Mouse (Mus musculus) CD8-positive naive resting alpha-beta T cell, adult 2 months (primary cell): ENCODE results near the gene Gtf2ird2.
A peak's percentile ranks its signal among the peaks of the same experiment; 100 is the strongest.

Source experiments
- DNase-seq, 2 experiments: peaks; one replicate each; pipeline ENCODE4 v3.0.0; 2022; ENCODE audit warnings: low read depth in 2 of 2, low spot score in 2 of 2

The Gtf2ird2 gene

DNA sequence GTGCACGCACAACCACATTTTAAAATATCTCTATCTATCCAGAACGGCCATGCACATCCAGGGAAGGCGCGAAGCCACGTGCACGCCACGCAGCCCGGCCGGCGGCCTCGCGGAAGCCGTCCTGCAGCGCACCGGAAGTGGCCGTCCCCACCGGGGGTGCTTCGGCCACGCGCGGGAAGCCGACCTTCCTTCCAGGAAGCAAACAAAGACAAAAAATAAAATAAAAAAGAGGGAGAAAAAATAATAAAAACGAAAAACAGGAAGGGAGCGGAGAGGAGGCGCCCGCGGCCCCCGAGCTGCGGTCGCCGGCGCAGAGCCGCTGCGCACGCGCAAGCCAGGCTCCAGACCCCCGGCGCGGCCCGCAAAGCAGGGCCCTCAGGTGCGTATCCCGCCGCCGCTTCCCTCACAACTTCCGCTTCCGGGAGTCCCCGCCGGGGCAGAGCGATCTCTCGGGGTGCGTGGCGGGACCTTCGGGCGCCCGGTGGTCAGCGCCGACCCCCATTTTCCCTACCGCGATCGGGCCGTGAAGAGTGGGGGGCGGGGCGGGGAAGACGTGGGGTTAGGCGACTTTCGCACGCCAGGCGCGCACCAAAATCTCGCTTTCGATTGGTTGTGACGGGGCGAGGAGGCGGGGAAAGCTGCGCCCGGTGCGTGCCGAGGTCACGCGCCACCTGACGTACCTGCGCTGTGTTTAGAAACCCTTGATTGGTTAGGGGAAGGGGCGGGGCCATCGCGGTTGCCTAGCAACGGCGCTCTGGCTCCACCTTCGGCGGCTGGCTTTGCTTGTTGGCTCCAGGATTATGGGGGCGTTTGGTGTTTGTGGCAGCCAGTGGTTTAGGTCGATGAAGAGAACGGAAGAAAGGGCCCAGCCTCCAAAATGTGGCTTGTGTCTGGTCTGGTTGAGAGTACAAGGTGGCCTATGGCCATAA is at the start of gene Gtf2ird2:
Gtf2ird2 (plus strand) TSS at position 140 of the 929 bp plus-strand sequence.
- DNase-seq = peak; percentile 99 to 100

DNA sequence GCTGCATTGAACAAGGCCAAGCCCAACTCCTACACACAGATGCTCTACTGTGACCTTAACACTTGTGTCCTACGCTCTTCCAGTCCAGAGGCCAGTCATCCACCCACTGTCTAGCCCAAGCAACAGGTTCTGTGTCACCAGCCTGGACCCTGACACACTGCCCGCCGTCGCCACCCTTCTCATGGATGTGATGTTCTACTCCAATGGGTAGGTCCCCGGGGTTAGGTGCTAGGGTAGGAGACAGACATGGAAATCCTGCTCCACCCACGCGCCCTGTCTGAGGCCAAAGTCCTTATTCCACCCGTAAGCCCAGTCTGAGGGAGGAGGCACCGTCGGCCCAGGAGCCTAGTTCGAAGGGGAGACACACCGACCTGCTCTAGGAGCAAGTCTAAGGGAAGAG is 47.8 kb upstream of the Gtf2ird2 start:
- no peak for DNase-seq

DNA sequence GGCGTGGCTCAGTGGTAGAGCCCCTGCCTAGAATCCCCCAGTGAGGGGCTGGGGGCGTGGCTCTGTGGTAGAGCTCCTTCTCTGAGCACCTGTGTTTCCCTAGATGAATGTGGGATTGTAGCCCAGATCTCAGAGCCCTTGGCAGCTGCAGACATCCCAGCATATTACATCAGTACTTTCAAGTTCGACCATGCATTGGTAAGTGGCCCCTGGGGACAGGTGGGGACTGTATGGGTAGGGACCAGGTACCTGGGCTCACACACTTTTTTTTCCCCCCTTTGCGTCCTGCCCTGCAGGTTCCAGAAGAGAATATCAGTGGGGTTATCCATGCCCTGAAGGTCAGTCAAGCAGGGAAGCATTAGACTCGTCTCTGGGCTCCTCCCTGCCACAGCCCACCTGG is 45.9 kb upstream of the Gtf2ird2 start:
- no peak for DNase-seq

DNA sequence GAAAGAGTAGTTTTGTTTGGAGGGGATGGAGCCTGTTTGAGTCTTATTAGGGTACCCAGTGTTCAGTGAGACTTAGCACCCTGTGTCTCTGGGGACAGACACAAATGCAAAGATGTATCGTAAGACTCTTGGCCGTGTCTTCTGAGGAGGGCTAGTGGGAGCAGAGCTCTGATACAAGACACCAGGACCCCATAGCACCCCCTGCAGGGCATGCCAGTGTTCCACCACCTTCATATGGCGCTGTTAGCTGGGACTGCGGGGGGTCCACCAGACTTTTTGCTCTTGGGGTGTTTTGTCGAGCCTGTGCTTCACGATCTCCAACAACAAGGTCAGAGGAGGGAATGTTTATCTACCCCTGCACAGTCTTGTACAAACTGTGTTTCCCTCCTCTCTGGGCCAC is 44.4 kb upstream of the Gtf2ird2 start:
- no peak for DNase-seq

DNA sequence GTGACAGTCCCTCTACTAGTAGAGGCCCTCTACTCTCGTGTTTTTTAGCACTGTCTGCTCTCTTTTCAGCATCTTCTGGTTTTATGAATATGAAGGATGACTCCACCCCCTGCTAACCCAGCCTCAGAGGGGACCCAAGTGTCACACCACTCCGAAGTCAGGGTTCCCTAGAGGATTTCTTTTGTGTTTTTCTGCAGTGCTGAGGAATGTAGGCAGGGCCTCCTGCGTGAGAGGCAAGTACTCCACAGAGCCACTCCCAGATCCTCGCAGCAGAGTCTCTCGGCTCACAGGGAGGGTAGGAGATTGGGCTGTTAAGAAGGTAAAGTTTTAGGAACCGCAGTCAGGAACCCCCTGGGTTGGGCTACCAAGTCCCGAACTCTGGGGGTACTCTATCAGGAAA is 42.6 kb upstream of the Gtf2ird2 start:
- DNase-seq = no peak

DNA sequence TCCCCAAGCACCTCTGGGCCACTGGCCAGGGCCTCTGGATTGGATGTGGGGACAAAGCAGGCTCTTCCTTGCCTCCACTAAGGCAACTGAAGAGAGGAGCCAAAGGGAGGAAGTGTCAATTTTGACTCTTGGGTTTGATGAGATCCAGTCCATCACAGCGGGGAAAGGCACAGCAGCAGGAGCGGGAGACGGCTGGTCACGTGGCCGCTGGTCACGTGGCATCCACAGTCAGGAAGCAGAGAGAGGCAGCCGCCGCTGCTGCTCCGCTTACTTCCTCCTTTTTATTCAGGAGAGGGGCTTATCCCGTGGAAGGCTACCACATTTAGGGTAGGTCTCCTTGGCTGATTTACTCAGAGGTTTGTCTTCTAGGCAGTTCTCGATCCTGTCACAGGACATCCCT is 41.4 kb upstream of the Gtf2ird2 start:
- DNase-seq = no peak

DNA sequence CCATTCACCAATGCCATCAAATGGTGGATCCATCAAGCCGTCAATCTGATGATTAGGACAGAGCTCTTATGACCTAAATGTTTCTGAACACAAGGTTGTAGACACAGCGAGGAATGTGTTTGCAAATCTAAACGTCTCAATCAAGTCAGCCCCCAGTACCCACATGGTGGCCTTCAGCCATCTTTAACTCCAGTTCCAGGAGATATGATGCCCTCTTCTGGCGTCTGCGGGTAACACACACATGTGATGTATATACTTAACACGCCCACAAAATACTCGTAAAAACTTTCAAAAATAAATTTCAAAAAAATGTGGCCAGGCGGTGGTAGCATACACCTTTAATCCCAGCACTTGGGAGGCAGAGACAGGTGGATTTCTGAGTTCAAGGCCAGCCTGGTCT is 38.8 kb upstream of the Gtf2ird2 start:
- DNase-seq = no peak

DNA sequence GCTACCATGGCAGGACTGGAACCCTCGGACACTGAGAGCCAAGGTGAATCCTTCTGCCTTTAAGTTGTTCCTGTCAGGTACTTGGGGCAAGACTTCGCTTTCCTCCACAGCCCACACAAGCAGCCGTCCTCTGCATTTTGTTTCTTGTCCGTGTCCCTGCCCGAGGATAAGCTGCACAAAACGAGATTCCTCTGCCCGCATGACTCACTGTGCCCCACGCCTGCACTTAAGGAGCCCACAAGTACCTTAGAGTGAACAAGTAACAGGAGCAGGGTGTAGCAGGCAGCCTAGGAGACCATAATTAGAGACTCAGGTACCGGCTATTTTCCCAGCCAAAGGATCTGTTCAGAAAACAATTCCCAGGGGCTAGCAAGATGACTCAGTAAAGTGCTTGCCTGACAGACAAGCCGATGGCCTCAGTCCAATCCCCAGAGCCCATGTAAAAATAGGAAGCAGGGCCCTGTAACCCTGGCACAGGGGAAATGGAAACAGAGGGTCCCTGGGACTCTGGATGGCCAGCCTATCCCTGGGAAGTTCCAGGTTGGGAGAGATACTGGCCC is 36.5 kb upstream of the Gtf2ird2 start:
- DNase-seq = no peak

DNA sequence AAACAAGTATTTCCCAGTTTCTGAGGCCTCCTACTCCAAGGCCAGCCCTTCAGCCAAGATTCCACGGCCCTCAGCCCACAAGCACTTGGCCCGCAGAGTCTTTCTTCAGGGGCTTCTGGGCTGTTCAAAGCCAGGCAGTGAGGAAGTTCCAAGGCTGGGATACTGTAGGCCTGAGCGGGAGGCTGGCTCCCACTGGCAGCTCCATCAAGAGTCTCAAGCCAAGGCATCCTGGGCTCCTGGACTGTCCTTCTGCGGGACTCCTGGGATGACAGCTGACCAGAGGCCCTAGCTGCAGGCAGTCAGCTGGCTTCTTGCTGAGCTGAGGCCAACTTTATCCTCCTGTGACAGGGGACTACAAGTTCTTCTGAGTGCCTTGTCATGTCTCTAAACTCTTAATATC is 35.7 kb upstream of the Gtf2ird2 start:
- no peak for DNase-seq

DNA sequence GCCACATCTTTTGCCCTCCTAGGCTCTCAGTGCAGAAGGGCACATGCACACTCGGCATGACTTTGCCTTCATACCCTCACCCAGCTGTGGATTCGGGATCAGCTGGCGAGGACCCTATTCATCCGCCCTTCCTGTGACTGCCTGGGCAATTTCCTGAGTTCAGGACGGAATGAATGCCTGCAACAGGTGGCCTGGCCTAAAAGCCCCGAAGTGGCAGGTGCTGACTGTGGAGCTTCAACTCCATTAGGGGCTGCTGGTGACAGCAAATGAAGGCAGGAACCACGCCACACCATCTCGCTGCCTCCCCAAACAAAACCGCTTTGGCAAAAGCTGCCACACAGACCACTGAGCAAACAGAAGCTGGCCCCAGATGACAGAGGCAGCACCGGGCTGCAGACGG is 31.9 kb upstream of the Gtf2ird2 start:
- DNase-seq = no peak

DNA sequence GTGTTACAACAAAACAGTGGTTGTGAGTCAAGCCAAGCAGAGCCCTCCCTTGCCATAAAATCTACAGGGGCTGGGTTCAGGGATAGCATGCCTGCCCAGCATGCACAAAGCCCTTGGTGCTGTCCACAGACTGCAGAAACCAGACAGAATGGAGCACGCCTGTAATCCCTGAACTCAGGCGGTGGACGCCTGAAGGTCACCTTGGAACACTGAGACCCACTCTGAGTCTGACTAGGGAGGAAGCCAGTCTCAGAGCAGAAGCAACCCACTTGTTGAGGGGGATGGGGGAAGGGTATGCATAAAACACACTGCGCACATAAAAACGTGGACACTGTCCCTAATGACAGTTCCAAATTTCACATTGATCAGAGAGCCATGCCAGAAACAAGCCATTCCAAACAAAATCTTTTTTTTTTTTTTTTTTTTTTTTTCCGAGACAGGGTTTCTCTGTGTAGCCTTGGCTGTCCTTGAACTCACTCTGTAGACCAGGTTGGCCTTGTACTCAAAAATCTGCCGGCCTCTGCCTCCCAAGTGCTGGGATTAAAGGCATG is 27.8 kb upstream of the Gtf2ird2 start:
- DNase-seq = no peak

DNA sequence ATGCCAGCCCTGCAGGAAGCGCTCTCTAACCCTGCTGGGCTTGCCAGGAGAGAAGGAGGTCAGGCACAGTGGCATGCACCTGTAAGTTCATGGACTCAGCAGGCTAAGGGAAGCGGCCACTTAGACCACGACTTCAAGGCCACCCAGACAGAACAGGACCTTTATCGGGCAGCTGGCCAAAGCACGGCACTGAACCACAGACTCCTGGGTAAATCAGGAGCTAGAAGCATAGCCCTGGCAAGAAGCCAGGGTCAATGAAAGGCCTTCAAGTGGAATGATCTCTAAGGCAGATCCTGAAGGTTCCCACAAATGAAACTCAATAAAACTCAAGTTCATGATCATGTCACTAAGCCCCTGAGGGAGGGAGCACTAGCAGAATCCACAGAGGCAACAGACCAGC is 19.1 kb upstream of the Gtf2ird2 start:
- DNase-seq = no peak

DNA sequence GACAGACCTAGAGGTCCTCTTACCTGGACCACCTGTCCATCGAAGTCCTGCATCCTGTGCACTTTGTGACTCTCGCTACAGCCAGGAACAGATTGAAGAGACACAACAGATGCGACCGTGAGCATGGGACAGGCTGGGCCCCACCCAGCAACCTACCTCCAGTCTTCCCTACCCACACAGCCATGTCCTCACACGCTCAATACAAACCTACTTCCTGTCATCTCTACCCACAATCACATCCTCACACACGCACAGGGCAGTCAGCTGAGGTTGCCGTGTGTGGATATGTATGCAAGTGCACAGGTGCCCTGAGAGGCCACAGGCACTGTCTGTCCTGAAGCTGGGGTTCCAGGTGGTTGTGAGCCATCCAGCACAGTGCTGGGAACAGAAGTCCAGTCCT is 17.2 kb upstream of the Gtf2ird2 start:
- DNase-seq = peak; percentile 18 to 42

DNA sequence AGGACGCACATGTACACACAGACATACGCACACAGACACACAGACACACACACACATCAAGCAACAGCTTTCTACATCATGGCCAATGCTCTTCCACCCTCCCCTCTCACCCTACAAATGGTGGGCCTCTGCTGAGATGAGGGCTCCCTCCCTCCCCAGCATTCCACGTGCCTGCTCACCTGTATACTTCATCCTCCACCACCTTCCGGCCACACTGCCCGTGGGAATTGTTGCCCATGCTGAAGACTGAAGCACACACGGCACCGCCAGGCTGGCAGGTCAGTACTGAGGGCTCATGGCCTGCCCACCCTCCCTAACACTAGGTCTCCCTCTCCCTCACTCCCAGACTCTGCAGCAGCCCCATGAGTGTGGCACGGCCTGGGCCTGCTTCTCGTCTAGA is 15.8 kb upstream of the Gtf2ird2 start:
- no peak for DNase-seq

DNA sequence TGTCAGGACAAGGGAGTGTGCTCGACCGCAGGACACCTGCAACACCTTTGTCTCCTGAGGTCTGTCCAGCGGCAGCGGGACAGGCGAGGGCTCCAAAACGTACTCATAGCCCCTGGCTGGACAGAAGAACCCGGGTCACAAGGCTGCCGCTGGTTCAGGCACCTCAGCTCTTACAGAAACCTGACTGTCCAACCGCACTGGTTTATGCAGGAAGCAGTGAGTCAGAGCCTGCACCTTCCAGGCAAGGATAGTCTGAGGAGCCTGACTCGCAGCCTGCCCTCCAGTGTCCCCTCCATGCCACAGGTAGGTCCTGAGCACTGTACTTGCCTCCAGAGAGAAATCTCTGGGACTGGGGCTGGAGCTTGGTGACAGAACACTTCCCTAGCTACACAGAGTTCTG is 14.6 kb upstream of the Gtf2ird2 start:
- no peak for DNase-seq

DNA sequence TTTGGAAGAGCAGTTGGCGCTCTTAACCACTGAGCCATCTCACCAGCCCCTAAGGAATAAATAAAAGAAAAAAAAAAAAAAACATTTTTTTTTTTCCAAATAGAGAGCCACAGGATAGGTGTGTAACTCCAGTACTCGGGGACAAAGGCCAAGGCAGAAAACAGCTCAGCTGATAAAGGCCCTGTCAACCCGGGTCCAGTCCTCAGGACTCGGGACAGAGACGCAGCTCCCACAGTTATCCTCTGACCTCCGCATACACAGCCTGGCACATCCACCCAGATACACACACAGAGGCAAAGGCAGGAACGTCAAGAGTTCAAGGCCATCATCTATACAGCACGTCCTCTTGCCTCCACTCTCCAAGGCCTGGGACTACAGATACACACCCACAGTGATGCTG is 13.7 kb upstream of the Gtf2ird2 start:
- DNase-seq = no peak

DNA sequence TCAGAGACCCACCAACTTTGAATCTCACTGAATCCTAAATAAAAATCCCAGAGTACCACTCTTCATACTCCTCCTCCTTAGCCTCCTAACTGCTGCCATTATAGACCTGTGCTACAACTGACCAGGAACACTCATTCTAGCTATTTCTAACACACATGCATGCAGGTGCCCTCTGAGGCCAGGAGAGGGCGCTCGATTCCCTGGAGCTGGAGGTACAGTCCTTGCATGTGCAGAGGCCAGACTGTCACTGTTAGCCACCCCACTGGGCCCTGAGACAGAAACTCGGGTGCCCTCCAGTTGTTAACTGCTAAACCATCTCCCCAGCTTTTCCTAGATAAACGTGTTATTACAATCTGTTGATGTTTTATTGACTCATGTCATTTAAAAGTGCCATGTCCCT is 10.6 kb upstream of the Gtf2ird2 start:
- peak; percentile 31 to 48 for DNase-seq

DNA sequence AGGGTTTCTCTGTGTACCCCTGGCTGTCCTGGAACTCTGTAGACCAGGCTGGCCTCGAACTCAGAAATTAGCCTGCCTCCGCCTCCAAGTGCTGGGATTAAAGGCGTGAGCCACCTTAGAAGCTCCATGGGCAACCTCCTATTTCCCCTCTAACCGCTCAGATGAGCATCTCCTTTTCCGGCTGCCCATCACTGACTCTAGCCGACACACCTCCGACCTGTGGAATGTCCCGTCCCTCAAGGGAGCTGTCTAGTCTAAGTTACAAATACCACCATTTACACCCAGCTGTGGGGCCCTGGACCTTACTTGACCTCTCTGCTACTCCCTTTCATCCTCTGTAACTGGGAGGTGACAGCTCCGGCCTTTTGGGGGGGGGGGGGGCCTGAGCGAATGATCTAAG is 8.1 kb upstream of the Gtf2ird2 start:
- DNase-seq = no peak

DNA sequence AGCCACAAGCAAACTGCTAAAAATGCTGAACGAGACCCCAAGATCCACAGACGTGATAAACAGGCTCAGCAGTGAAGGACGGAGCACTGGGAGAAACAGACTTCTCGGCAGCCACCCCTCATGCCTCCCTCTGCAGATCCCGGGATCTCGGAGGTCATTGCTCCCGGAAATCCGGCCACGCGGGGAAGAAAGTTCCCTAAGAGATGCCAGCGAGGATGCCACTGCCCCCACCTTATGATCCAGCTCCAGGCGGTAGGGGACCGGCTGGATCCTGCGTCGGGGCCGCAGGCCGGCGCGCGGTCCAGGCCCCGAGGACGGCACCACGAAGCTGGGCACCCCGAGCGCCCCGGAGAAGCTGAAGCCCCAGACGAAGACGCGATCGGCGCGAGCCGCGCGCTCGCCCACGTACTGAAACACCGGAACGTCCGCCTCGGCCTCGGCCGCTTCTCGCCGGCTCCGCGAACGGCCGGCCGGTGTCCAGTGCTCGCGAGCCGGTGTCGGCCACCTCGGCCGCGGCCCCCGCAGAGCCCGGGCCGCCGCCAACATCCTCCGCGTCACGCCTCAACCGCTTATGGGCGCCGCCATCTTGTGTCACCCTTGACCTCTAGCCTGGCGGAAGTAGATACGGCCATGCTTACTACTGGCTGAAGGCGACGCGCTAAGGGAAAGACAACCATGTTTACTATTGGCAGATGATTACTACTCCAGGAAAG is 7.5 kb upstream of the Gtf2ird2 start, which contains the start of gene Rcc1l:
Rcc1l (minus strand) TSS at position 606 of the 713 bp plus-strand sequence.
- peak; percentile 62 to 74 for DNase-seq

DNA sequence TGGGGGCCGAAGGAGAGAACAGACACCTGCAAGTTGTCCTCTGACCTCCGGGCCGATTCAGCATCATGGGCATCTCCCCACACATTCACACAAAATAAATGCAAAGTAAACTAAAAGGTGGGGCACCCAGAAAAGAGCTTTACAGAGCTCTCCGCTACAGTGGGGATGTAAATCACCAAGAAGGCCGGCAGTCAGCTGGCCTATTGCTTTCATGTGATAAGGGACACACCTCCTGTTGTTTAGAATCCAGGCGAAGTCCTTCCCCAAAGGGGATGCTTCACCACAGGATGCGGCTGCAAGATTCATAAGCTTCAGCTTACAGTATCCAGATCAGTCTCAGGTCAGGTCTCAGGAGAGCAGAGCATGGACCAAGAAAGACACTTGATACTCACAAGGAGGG is 5.3 kb upstream of the Gtf2ird2 start:
- no peak for DNase-seq

DNA sequence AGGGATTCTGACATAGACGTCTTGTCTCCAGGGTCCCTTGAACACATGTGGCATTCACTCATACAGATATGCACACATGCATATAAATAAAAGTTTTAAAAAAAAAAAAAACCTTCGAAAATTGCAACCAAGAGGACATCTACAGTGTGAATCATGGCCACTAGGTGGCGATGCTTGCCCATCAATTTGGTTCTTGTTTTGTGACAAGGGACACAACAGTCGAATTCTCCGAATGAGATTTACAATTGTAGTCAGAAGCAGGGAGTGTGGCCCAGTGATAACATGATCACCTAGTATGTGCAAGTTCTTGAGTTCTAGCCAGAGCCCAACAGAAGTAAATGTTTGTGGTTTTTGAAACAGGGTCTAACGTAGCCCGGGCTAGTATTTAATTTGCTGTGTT is 3.9 kb upstream of the Gtf2ird2 start:
- DNase-seq = peak; percentile 76 to 89

DNA sequence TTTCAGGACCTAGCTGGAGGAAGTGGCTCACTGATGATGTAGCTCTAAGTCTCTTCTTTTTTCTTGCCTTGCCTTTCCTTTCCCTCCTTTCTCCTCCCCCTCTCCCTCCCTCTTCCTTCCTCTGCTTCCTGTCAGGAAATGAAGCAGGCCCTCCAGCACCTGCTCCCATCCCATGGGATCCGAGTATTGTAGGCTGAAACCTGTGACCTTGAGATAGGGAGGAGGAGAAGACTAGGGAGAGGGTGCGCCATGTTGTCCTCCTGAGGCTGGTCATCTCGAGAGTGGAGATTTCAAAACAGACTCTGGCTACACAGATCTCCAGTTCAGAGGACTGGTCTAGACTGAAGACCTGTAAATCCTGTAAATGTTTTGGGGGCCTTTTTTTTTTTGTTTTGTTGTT is 1.6 kb upstream of the Gtf2ird2 start:
- DNase-seq = no peak
